8 mouse cellular contexts compared by ENCODE assay signal in genomic region chr2:132686756-132687737, GRCm38 (mm10). TPM values are rescaled to one million over a fixed set of nuclear protein-coding genes. Genes with fewer than 3 reads are reported as not detected.
DNase-seq lines count a peak whose midpoint lies in the region; ATAC-seq and TF ChIP-seq lines count a peak whose summit lies in the region.

Gene Shld1 (plus strand): TSS chr2:132686931.

- H3K4me1 ChIP-seq in hindbrain, postnatal 0 days (ENCODE audit: insufficient read depth, low read length) = 0 out of 2 replicates have a peak, but pooled peaks cover 5% of the 10 kb centered on the region

- peak within 1 kb of the TSS; percentile 72 for H3K9ac ChIP-seq in hindbrain, postnatal 0 days (replicated peaks; ENCODE audit: low read length)

- no peaks in the 10 kb centered on the region for H3K9me3 ChIP-seq in hindbrain, postnatal 0 days (ENCODE audit: low read length)

- H3K27ac ChIP-seq in gastrocnemius, adult 2 months = peak within 1 kb of the TSS; percentile 96
- peak within 1 kb of the TSS; percentile 84 for H3K27ac ChIP-seq in hindbrain, postnatal 0 days
- peak within 1 kb of the TSS; percentile 92 for H3K27ac ChIP-seq in left cerebral cortex, adult 2 months

- peak within 1 kb of the TSS; percentile 76 for H3K4me3 ChIP-seq in gastrocnemius, adult 2 months
- H3K4me3 ChIP-seq in hindbrain, postnatal 0 days (ENCODE audit: low read length) = peak within 1 kb of the TSS; percentile 69
- peak within 1 kb of the TSS; percentile 73 for H3K4me3 ChIP-seq in left cerebral cortex, adult 2 months

- TF ChIP-seq CTCF in gastrocnemius, adult 2 months (IDR thresholded peaks at IDR 0.05) = no peak
- TF ChIP-seq CTCF in hindbrain, postnatal 0 days (IDR thresholded peaks at IDR 0.05; ENCODE audit: low read depth) = 0 out of 2 replicates have a peak, but pooled peaks have one; percentile 10
- TF ChIP-seq CTCF in left cerebral cortex, adult 2 months (IDR thresholded peaks at IDR 0.05) = no peak; the same call in 1 of the 2 replicates

- no peaks in the 10 kb centered on the region for H3K27me3 ChIP-seq in hindbrain, postnatal 0 days (ENCODE audit: insufficient read depth, low read length)

- DNase-seq in ZHBTc4 (ENCODE audit: low read depth, low spot score) = peak; percentile 93
- peak; percentile 93 for DNase-seq in gastrocnemius, adult 2 months
- DNase-seq in hindbrain, postnatal 0 days (ENCODE audit: low spot score) = peak; percentile 95
- peak; percentile 82 to 87 for DNase-seq in left cerebral cortex, adult 2 months (ENCODE audit: extremely low spot score in 1 of 2, low spot score in 2 of 2)
- peak; percentile 89 to 93 for DNase-seq in right cerebral cortex, adult 2 months (ENCODE audit: low spot score in 2 of 2)
- peak; percentile 88 for DNase-seq in urinary bladder, postnatal 14 days (ENCODE audit: low spot score)

- WGBS in hindbrain, postnatal 0 days = 8% methylated on average over 32 of the region's 33 CpGs

- no peaks in the 10 kb centered on the region for H3K36me3 ChIP-seq in hindbrain, postnatal 0 days (ENCODE audit: insufficient read depth, low read length)

- intact Hi-C loops in gastrocnemius, adult 2 months (cut with DNase I) = loop anchor here (2.0 kb wide), 1 partner anchor 34 kb away; no protein-coding TSS in a partner anchor
- intact Hi-C loops in left cerebral cortex, adult 2 months (cut with DNase I) = loop anchor here (1.0 to 5.0 kb wide), 2 partner anchors 110 to 175 kb away; no protein-coding TSS in a partner anchor

- peak within 1 kb of the TSS; percentile 57 for H3K4me2 ChIP-seq in hindbrain, postnatal 0 days (ENCODE audit: low read depth, low read length)

- peak; percentile 84 for ATAC-seq in common myeloid progenitor, adult 5-6 weeks (replicated peaks; ENCODE audit: low read depth, poor library complexity, severe bottlenecking)
- ATAC-seq in hindbrain, postnatal 0 days = peak; percentile 94
- peak; percentile 79 for ATAC-seq in megakaryocyte, adult 5-6 weeks (ENCODE audit: poor library complexity, severe bottlenecking)

RNA-seq across cellular contexts. Expression of gene Shld1, which starts in this region (rescaled TPM):
- 2.4 and 5.5 TPM in 2 replicates for total RNA-seq in common myeloid progenitor, adult 5-6 weeks (2017)
- 1 to 10 TPM; 6.2 to 6.9 TPM for total RNA-seq in gastrocnemius, adult 2 months (2021)
- 11.9 and 17.8 TPM in 2 replicates for total RNA-seq in hindbrain, postnatal 0 days (2014; rRNA removed)
- 16.7 and 18.4 TPM in 2 replicates for polyA plus RNA-seq in hindbrain, postnatal 0 days (2015; fragmentation: Nextera tagmentation; extraction: Ambion mirVana)
- total RNA-seq in left cerebral cortex, adult 2 months (2021) = 10 to 100 TPM in 1 of 2 experiments, 1 to 10 TPM in 1; 9.6 to 10.7 TPM
- 15.7 and 16.0 TPM in 2 replicates for total RNA-seq in megakaryocyte, adult 5-6 weeks (2015)
- total RNA-seq in megakaryocyte, adult 5-6 weeks (2017) = 5.9 and 12.5 TPM in 2 replicates

Comparison
In these comparisons a context has a peak if more than half of its experiments do, and no peak if none do; other contexts are left out.
1. Peak in every context shown above with its lines: DNase-seq, ATAC-seq, H3K4me3 ChIP-seq and H3K27ac ChIP-seq.